Mouse (Mus musculus): Measurements from ENCODE around the gene Tcam1.

- no peak for TF ChIP-seq CTCF (IDR thresholded peaks at IDR 0.05; ENCODE audit: extremely low read depth, insufficient read length, insufficient replicate concordance, low read depth, low read length)
- TF ChIP-seq POLR2A (IDR thresholded peaks at IDR 0.05; ENCODE audit: low read depth, low read length) = no peak
These were observed 6.9 kb downstream of the Tcam1 start for GRCm38 (mm10) chr11:106283371-106283770.

All from small intestine, adult 2 months (tissue).